Mouse (Mus musculus): Measurements from ENCODE around the gene Tmem136.

- no peak for TF ChIP-seq MYC (IDR thresholded peaks at IDR 0.05; ENCODE audit: low read depth, low read length)
- TF ChIP-seq USF1 (IDR thresholded peaks at IDR 0.05; ENCODE audit: low read depth, low read length), result no peak
- no peak for TF ChIP-seq ETS1 (conservative IDR thresholded peaks at IDR 0.05; ENCODE audit: low read depth, low read length)
- TF ChIP-seq POLR2A (IDR thresholded peaks at IDR 0.05; ENCODE audit: low read depth, low read length), result no peak
- TF ChIP-seq SIN3A (IDR thresholded peaks at IDR 0.05; ENCODE audit: low read length), result no peak
- no peak for TF ChIP-seq RCOR1 (conservative IDR thresholded peaks at IDR 0.05; ENCODE audit: low read depth, low read length)
- no peak for TF ChIP-seq CHD1 (IDR thresholded peaks at IDR 0.05; ENCODE audit: low read depth, low read length)
- TF ChIP-seq KAT2A (IDR thresholded peaks at IDR 0.05; ENCODE audit: insufficient replicate concordance, low read length), result no peak
- TF ChIP-seq CHD2 (IDR thresholded peaks at IDR 0.05; ENCODE audit: low read length), result no peak
- no peak for TF ChIP-seq CTCF (conservative IDR thresholded peaks at IDR 0.05 in 1 of 2, IDR thresholded peaks at IDR 0.05 in 1 of 2; ENCODE audit: low read depth in 2 of 2, low read length in 2 of 2)
- TF ChIP-seq HCFC1 (IDR thresholded peaks at IDR 0.05; ENCODE audit: low read depth, low read length), result no peak
Observed at GRCm38 (mm10) chr9:43065231-43065630, 51.1 kb downstream of the Tmem136 start.
